Mouse (Mus musculus) erythroblast, embryonic 14.5 days (primary cell): ENCODE data around the gene AI837181.

ENCODE experiments used
- GATA1 ChIP-seq: IDR thresholded peaks from 2 replicates; pipeline ENCODE4 v1.6.1; 2012; ENCODE audit warnings: low read length, inconsistent platforms, mixed read lengths
- TAL1 ChIP-seq: IDR thresholded peaks from 3 replicates; pipeline ENCODE4 v1.6.1; 2012; ENCODE audit warnings: low read length, inconsistent platforms, mixed read lengths

DNA sequence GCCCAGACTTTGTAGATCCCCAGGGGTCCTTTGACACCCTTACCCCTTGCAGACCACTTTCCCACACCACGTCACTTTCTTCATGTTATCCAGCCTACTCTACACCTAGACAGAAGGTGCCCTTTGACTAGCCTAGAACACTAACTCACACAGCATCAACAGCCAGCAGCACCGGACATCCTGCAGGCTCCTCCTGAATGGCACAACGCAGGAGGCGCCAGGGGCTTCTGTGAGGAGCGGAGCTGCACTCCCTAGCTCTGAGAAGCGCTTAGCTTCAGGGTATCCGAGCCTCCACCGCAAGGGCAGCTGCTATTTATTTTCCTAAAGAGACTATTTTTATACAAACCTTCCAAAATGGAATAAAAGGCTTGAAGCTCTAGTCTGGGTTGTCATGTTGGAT lies 30.6 kb downstream of the AI837181 start:
- TF ChIP-seq TAL1 (no peak), GATA1 (no peak)
